Mouse (Mus musculus) stomach, postnatal 0 days (tissue): Measurements from ENCODE around the gene Kif23.

Experiments used
- CTCF ChIP-seq: IDR thresholded peaks from 2 replicates; pipeline ENCODE4 v1.5.1; 2016; ENCODE audit warnings: antibody characterized with exemption, low read depth, mild to moderate bottlenecking, moderate library complexity
- EP300 ChIP-seq: optimal IDR thresholded peaks from 2 replicates; pipeline ENCODE3; 2016; ENCODE audit warnings: antibody characterized with exemption

- TF ChIP-seq EP300 (no peak), CTCF (no peak)
These were observed 16.8 kb upstream of the Kif23 start for GRCm38 (mm10) chr9:61963356-61963755.
